Mouse (Mus musculus) neural tube, embryonic 11.5 days (tissue): ENCODE measurements at regions not wholly inside any gene's neighbourhood (a gene's known extent, or its start where the extent isn't known, plus 50 kb on each side); places are given as distances from the start of the nearest gene placed in this dataset.

Source experiments
- ATAC-seq: fragments of 200-750 bp; cut with Nextera tagmentation; 2 replicates; pipeline ENCODE4 v1.8.0; 2017; ENCODE audit warnings: moderate number of reproducible peaks, mild to moderate bottlenecking, moderate TSS enrichment, moderate library complexity; ENCODE audit not compliant: insufficient read depth, low FRiP score, low TSS enrichment
- DNase-seq: peaks from one replicate; pipeline ENCODE4 v3.0.0-alpha.2; 2015; ENCODE audit warnings: low spot score
- H3K27ac ChIP-seq: fragments of 300-500 bp; sonication (generic); 2 replicates; pipeline ENCODE4 v1.5.1; 2014; ENCODE audit warnings: low read depth, mild to moderate bottlenecking, low read length
- H3K27me3 ChIP-seq: fragments of 300-500 bp; sonication (generic); 2 replicates; pipeline ENCODE4 v1.6.1; 2014; ENCODE audit warnings: mild to moderate bottlenecking, low read length, mixed read lengths; ENCODE audit not compliant: control insufficient read depth, insufficient read depth
- H3K36me3 ChIP-seq: fragments of 300-500 bp; sonication (generic); 2 replicates; pipeline ENCODE4 v1.6.1; 2014; ENCODE audit warnings: mild to moderate bottlenecking, low read length, moderate library complexity, mixed read lengths; ENCODE audit not compliant: control insufficient read depth, insufficient read depth
- H3K4me1 ChIP-seq: fragments of 300-500 bp; sonication (generic); 2 replicates; pipeline ENCODE4 v1.6.1; 2014; ENCODE audit warnings: low read length, mixed read lengths; ENCODE audit not compliant: control insufficient read depth, insufficient read depth
- H3K4me2 ChIP-seq: fragments of 300-500 bp; sonication (generic); 2 replicates; pipeline ENCODE4 v1.6.1; 2014; ENCODE audit warnings: low read depth, mild to moderate bottlenecking, moderate library complexity
- H3K4me3 ChIP-seq: fragments of 300-500 bp; sonication (generic); 2 replicates; pipeline ENCODE4 v1.5.1; 2014; ENCODE audit warnings: low read depth, low read length
- H3K9ac ChIP-seq: fragments of 300-500 bp; sonication (generic); 2 replicates; pipeline ENCODE4 v1.6.1; 2014; ENCODE audit warnings: mild to moderate bottlenecking, low read length
- H3K9me3 ChIP-seq: fragments of 300-500 bp; sonication (generic); 2 replicates; pipeline ENCODE4 v1.6.1; 2016; ENCODE audit warnings: low read length; ENCODE audit not compliant: control insufficient read depth
- WGBS: fragments of 180-500 bp; shearing (Covaris S2); extraction: QIAGEN DNeasy Blood & Tissue Kit; methylation state at CpG from one replicate; pipeline ENCODE4 v1.1.7; 2014; 5-methylcytosine and 5-hydroxymethylcytosine counted together

GRCm38 (mm10) chrX:11633823-11634222, 306.2 kb downstream of the H2al1j start:
- Histone ChIP-seq H3K27ac (no peak overlapping the region), H3K4me3 (no peak overlapping the region), H3K9me3 (no peaks in the 10 kb centered on the region), H3K9ac (no peak overlapping the region), H3K4me1 (no peaks in the 10 kb centered on the region), H3K36me3 (no peaks in the 10 kb centered on the region), H3K27me3 (no peaks in the 10 kb centered on the region), H3K4me2 (no peak overlapping the region)
- WGBS = 58% methylated on average over 6 of the region's 6 CpGs
- no peak for ATAC-seq
- no peak for DNase-seq

GRCm38 (mm10) chrX:11644484-11644883, 316.9 kb downstream of the H2al1j start:
- no peak overlapping the region for H3K27ac ChIP-seq
- DNase-seq (no peak), ATAC-seq (no peak)
- 79% methylated on average over 6 of the region's 6 CpGs for WGBS
- no peak overlapping the region for H3K4me3 ChIP-seq
- no peaks in the 10 kb centered on the region for H3K4me1 ChIP-seq
- no peak overlapping the region for H3K4me2 ChIP-seq
- H3K9ac ChIP-seq = no peak overlapping the region
- no peaks in the 10 kb centered on the region for H3K36me3 ChIP-seq
- no peaks in the 10 kb centered on the region for H3K9me3 ChIP-seq
- no peaks in the 10 kb centered on the region for H3K27me3 ChIP-seq

GRCm38 (mm10) chrX:11646681-11647526, 319.3 kb downstream of the H2al1j start:
- H3K9ac ChIP-seq = no peak overlapping the region
- H3K4me2 ChIP-seq = no peak overlapping the region
- H3K9me3 ChIP-seq = no peaks in the 10 kb centered on the region
- H3K4me1 ChIP-seq = no peaks in the 10 kb centered on the region
- H3K27ac ChIP-seq = no peak overlapping the region
- DNase-seq (no peak), ATAC-seq (no peak)
- no peaks in the 10 kb centered on the region for H3K27me3 ChIP-seq
- no peak overlapping the region for H3K4me3 ChIP-seq
- H3K36me3 ChIP-seq = no peaks in the 10 kb centered on the region
- 84% methylated on average over 7 of the region's 7 CpGs for WGBS

GRCm38 (mm10) chrX:11647527-11647836, 319.9 kb downstream of the H2al1j start:
- no peak for DNase-seq
- no peaks in the 10 kb centered on the region for H3K36me3 ChIP-seq
- no peaks in the 10 kb centered on the region for H3K9me3 ChIP-seq
- no peak overlapping the region for H3K9ac ChIP-seq
- ATAC-seq = no peak
- H3K27ac ChIP-seq = no peak overlapping the region
- H3K4me3 ChIP-seq = no peak overlapping the region
- no peak overlapping the region for H3K4me2 ChIP-seq
- no peaks in the 10 kb centered on the region for H3K4me1 ChIP-seq
- 59% methylated on average over 1 of the region's 1 CpGs for WGBS
- H3K27me3 ChIP-seq = no peaks in the 10 kb centered on the region

GRCm38 (mm10) chrX:11653336-11653735, 325.7 kb downstream of the H2al1j start:
- no peaks in the 10 kb centered on the region for H3K27me3 ChIP-seq
- ATAC-seq (no peak), DNase-seq (no peak)
- no peak overlapping the region for H3K4me2 ChIP-seq
- H3K27ac ChIP-seq = no peak overlapping the region
- no peaks in the 10 kb centered on the region for H3K9me3 ChIP-seq
- H3K9ac ChIP-seq = no peak overlapping the region
- 86% methylated on average over 2 of the region's 2 CpGs for WGBS
- no peaks in the 10 kb centered on the region for H3K36me3 ChIP-seq
- H3K4me1 ChIP-seq = no peaks in the 10 kb centered on the region
- H3K4me3 ChIP-seq = no peak overlapping the region

GRCm38 (mm10) chrX:11654976-11655375, 327.4 kb downstream of the H2al1j start:
- DNase-seq (no peak), ATAC-seq (no peak)
- Histone ChIP-seq H3K27ac (no peak overlapping the region), H3K9ac (no peak overlapping the region), H3K4me1 (no peaks in the 10 kb centered on the region), H3K4me2 (no peak overlapping the region), H3K36me3 (no peaks in the 10 kb centered on the region), H3K9me3 (no peaks in the 10 kb centered on the region), H3K27me3 (no peaks in the 10 kb centered on the region), H3K4me3 (no peak overlapping the region)
- WGBS = 41% methylated on average over 5 of the region's 5 CpGs

GRCm38 (mm10) chrX:11655466-11655865, 327.8 kb downstream of the H2al1j start:
- ATAC-seq = no peak
- Histone ChIP-seq H3K4me3 (no peak overlapping the region), H3K27ac (no peak overlapping the region), H3K9me3 (no peaks in the 10 kb centered on the region), H3K4me1 (no peaks in the 10 kb centered on the region), H3K27me3 (no peaks in the 10 kb centered on the region), H3K4me2 (no peak overlapping the region), H3K9ac (no peak overlapping the region), H3K36me3 (no peaks in the 10 kb centered on the region)
- DNase-seq = no peak
- WGBS = 49% methylated on average over 6 of the region's 6 CpGs

GRCm38 (mm10) chrX:11657606-11658254, 330.1 kb downstream of the H2al1j start:
- Histone ChIP-seq H3K36me3 (no peaks in the 10 kb centered on the region), H3K27me3 (no peaks in the 10 kb centered on the region), H3K4me1 (no peaks in the 10 kb centered on the region), H3K9ac (no peak overlapping the region), H3K27ac (no peak overlapping the region), H3K4me3 (no peak overlapping the region), H3K9me3 (no peaks in the 10 kb centered on the region), H3K4me2 (no peak overlapping the region)
- DNase-seq (no peak), ATAC-seq (no peak)
- WGBS = 66% methylated on average over 9 of the region's 9 CpGs
